Mouse (Mus musculus) thymus, adult 2 months (tissue): Measurements from ENCODE around the gene Ssr3. TPM values are rescaled to one million over a fixed set of nuclear protein-coding genes. Genes with fewer than 3 reads are reported as not detected.

Experiments used
- DNase-seq: peaks from one replicate; pipeline ENCODE4 v3.0.0; 2021
- H3K27ac ChIP-seq: fragments of 200-500 bp; 2 replicates; pipeline ENCODE4 v1.5.1; 2012; ENCODE audit warnings: low read length, control low read depth; ENCODE audit not compliant: control insufficient read depth, insufficient read depth
- H3K27me3 ChIP-seq: fragments of 200-500 bp; 2 replicates; pipeline ENCODE4 v1.6.1; 2012; ENCODE audit warnings: mild to moderate bottlenecking, low read length, moderate library complexity, mixed read lengths; ENCODE audit not compliant: control insufficient read depth, insufficient read depth
- H3K36me3 ChIP-seq: fragments of 200-500 bp; 2 replicates; pipeline ENCODE4 v1.6.1; 2012; ENCODE audit warnings: mild to moderate bottlenecking, low read length, moderate library complexity; ENCODE audit not compliant: control insufficient read depth, insufficient read depth
- H3K4me1 ChIP-seq: fragments of 200-500 bp; replicated peaks from 2 replicates; pipeline ENCODE4 v1.6.1; 2012; ENCODE audit warnings: low read length; ENCODE audit not compliant: control insufficient read depth, insufficient read depth
- H3K4me3 ChIP-seq: fragments of 200-500 bp; 2 replicates; pipeline ENCODE4 v1.5.1; 2012; ENCODE audit warnings: mild to moderate bottlenecking, low read length, control low read depth, moderate library complexity; ENCODE audit not compliant: control insufficient read depth, insufficient read depth
- CTCF ChIP-seq: fragments of 200-500 bp; IDR thresholded peaks from 2 replicates; pipeline ENCODE4 v1.5.1; 2012; ENCODE audit warnings: mild to moderate bottlenecking, control low read depth, low read length, moderate library complexity, borderline replicate concordance; ENCODE audit not compliant: control insufficient read depth, poor library complexity, insufficient read depth; ENCODE audit errors: extremely low read depth
- POLR2A ChIP-seq: fragments of 200-500 bp; IDR thresholded peaks from 2 replicates; pipeline ENCODE4 v1.6.1; 2012; ENCODE audit warnings: mild to moderate bottlenecking, low read length, control low read depth, moderate library complexity; ENCODE audit not compliant: control insufficient read depth, poor library complexity, insufficient read depth; ENCODE audit errors: extremely low read depth
- WGBS: fragments of 180-500 bp; shearing (Covaris S2); methylation state at CpG from one replicate; pipeline ENCODE4 v1.1.7; 2018; 5-methylcytosine and 5-hydroxymethylcytosine counted together
- polyA plus RNA-seq: library from polyadenylated mRNA; depleted of rRNA; stranded (reverse); fragments of >200 nt; gene quantifications from 2 replicates; pipeline ENCODE4 v1.2.3, GENCODE M21; 2012

The Ssr3 gene
- polyA plus RNA-seq, 1 experiment, result 55.2 TPM

GRCm38 (mm10) chr3:65374729-65375128, 17.7 kb downstream of the Ssr3 start:
- DNase-seq, result no peak
- Histone ChIP-seq H3K36me3 (0 out of 2 replicates have a peak, but pooled peaks cover under 1% of the 10 kb centered on the region), H3K4me1 (no peaks in the 10 kb centered on the region), H3K4me3 (no peak overlapping the region), H3K27ac (no peak overlapping the region), H3K27me3 (no peaks in the 10 kb centered on the region)
- TF ChIP-seq POLR2A, result no peak
- TF ChIP-seq CTCF, result no peak
- 90% methylated on average over 3 of the region's 3 CpGs for WGBS

DNA sequence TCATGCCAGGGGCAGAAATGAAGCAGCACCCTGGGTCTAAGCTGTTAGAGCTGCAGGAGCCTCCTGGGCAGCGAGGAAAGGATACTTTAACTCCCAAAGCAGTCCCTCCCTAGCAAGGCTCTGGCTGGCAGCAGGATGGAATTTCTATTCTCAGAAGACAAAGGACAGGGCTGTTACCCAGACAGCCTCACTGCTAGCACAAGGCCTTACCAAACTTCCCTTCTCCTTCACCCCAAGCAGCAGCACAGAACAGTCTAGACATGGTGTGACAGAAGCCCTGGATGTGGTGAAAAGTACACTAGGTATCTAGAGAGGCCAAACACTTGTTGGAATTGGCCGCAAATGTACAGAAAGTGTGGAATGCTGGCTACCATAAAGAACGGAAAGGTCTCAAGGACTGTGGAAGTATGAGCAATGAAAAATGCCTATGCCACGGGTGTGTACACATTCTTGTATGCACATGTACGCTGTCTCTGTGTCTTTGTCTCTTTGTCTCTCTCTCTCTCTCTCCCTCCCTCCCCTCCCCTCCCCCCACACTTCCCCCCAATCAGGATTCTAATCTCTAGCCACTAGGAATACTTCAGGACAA, 18.7 kb downstream of the Ssr3 start:
- no peak for TF ChIP-seq POLR2A
- no peak for TF ChIP-seq CTCF
- WGBS, result 95% methylated on average over 5 of the region's 5 CpGs
- H3K36me3 ChIP-seq, result no peaks in the 10 kb centered on the region
- H3K27ac ChIP-seq, result no peak overlapping the region
- H3K4me1 ChIP-seq, result no peaks in the 10 kb centered on the region
- no peaks in the 10 kb centered on the region for H3K27me3 ChIP-seq
- H3K4me3 ChIP-seq, result no peak overlapping the region
- no peak for DNase-seq

DNA sequence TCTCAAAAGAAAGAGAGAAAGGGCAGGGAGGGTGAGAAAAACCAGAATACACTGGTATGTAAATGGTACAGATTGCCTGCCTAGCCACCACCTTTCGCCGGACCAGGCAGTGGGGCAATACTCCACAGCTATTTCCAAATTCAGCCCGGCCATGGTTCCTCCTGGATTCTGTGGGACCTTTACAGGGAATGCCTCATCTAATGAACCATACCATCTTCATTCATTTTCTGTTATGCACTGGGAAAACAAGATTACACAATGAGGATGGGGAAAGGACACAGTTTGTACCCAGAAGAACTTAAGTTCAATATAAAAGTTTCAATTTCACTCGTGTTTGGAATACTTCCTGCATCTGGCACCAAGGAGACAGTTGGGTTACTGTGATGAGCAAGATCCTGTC, 19.9 kb downstream of the Ssr3 start:
- Histone ChIP-seq H3K4me3 (no peak overlapping the region), H3K27ac (no peak overlapping the region), H3K27me3 (no peaks in the 10 kb centered on the region), H3K4me1 (no peaks in the 10 kb centered on the region), H3K36me3 (no peaks in the 10 kb centered on the region)
- 90% methylated on average over 4 of the region's 4 CpGs for WGBS
- TF ChIP-seq CTCF (no peak), POLR2A (no peak)
- no peak for DNase-seq

- Histone ChIP-seq H3K36me3 (no peaks in the 10 kb centered on the region), H3K4me1 (no peaks in the 10 kb centered on the region), H3K4me3 (no peak overlapping the region), H3K27ac (no peak overlapping the region), H3K27me3 (no peaks in the 10 kb centered on the region)
- DNase-seq, result no peak
- TF ChIP-seq CTCF, result no peak
- no peak for TF ChIP-seq POLR2A
- WGBS, result 94% methylated on average over 4 of the region's 4 CpGs
Observed at GRCm38 (mm10) chr3:65367944-65368343, 24.5 kb downstream of the Ssr3 start.

DNA sequence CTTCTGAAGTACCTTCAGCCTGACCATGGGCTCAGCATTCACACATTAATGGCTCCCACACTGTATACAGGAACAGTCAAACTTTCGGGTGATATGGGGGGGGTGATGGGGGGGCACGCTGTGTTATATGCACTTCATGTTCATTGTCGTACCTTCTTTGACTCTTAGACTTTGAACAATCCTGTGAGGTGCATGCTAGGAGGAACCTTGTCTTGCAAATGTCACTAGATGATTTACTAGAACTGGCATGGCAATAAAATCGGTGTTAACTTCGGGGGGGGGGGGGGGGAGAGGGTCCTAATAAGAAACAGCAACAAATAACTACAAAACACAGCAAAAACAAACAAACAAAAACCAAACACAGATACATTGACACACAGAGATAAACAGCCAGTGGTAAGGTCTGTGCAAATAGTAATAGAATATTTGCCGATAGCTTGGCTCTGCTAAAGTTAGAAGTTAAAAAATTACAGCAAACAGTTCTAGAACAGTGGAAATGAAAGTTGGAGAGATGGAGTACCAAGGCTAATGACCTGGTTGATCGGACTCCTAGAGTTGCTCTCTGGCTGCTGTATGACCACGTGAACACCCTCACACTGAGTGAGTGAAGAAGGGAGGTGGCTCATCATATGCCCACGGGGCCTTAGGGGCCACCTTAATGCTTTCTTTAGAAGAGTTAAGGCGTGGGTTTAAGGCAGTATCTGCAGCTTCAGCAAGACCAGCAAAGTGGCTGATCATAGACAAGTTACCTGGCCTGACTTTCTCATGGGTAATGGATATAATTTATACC, 26.3 kb downstream of the Ssr3 start:
- no peaks in the 10 kb centered on the region for H3K27me3 ChIP-seq
- no peak for DNase-seq
- WGBS, result 95% methylated on average over 10 of the region's 10 CpGs
- H3K36me3 ChIP-seq, result no peaks in the 10 kb centered on the region
- no peak overlapping the region for H3K4me3 ChIP-seq
- no peaks in the 10 kb centered on the region for H3K4me1 ChIP-seq
- H3K27ac ChIP-seq, result no peak overlapping the region
- no peak for TF ChIP-seq CTCF

DNA sequence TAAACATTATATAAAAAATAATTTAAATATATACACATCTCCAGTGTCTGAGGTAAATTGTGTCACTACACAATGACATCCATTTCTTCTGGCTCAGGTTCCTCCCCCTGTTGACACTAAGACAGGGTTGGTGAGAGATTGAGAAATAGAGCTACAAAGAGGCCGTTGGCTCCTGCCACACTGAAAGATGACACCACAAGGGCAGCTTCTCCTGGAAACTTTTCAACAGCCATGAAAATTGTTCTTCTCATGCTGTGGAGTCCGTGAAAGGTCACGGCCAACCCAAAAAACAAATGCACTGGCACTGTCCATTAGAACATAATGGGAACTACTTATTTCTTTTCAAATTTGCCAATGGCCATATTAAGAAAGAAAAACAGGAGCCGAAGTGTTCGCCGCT, 27.2 kb downstream of the Ssr3 start:
- Histone ChIP-seq H3K4me3 (no peak overlapping the region), H3K27me3 (no peaks in the 10 kb centered on the region), H3K36me3 (no peaks in the 10 kb centered on the region), H3K4me1 (no peaks in the 10 kb centered on the region), H3K27ac (no peak overlapping the region)
- TF ChIP-seq CTCF, result no peak
- TF ChIP-seq POLR2A, result no peak
- DNase-seq, result no peak
- 96% methylated on average over 6 of the region's 6 CpGs for WGBS
